Mouse (Mus musculus): ENCODE results near the gene Pa2g4.

- TF ChIP-seq POLR2A (IDR thresholded peaks at IDR 0.05; ENCODE audit: insufficient read depth, low read depth, low read length): no peak
- TF ChIP-seq CTCF (IDR thresholded peaks at IDR 0.05; ENCODE audit: insufficient read depth, low read depth, low read length): no peak
Observed at GRCm38 (mm10) chr10:128546787-128547186, 19.0 kb downstream of the Pa2g4 start.
